Mouse (Mus musculus): Measurements from ENCODE around the gene 9530053A07Rik. TPM values are rescaled to one million over a fixed set of nuclear protein-coding genes. Genes with fewer than 3 reads are reported as not detected.
"Not testable (repeated sequence)": the region's sequence is repeated elsewhere in the genome, so short reads cannot be mapped to it uniquely, and the experiment has no call there.

The 9530053A07Rik gene
- polyA plus RNA-seq, 1 experiment from 2014 or later: not detected

GRCm38 (mm10) chr7:28114648-28115047, 14.6 kb upstream of the 9530053A07Rik start:
- H3K4me2 ChIP-seq (replicated peaks; ENCODE audit: low read depth, low read length): no peak overlapping the region
- WGBS: 88% methylated on average over 2 of the region's 2 CpGs
- no peaks in the 10 kb centered on the region for H3K9me3 ChIP-seq (ENCODE audit: control insufficient read depth, low read length)
- no peak overlapping the region for H3K27ac ChIP-seq (ENCODE audit: low read depth, low read length)
- no peaks in the 10 kb centered on the region for H3K4me1 ChIP-seq (ENCODE audit: control insufficient read depth, insufficient read depth, low read length)
- H3K9ac ChIP-seq (ENCODE audit: low read depth, low read length): no peak overlapping the region
- no peak overlapping the region for H3K4me3 ChIP-seq (ENCODE audit: low read length)
- ATAC-seq (ENCODE audit: low FRiP score, low TSS enrichment): no peak
- H3K36me3 ChIP-seq (ENCODE audit: control insufficient read depth, insufficient read depth, low read length): no peaks in the 10 kb centered on the region
- no peaks in the 10 kb centered on the region for H3K27me3 ChIP-seq (ENCODE audit: control insufficient read depth, insufficient read depth, low read length)

- Histone ChIP-seq H3K9ac (ENCODE audit: low read depth, low read length) (no peak overlapping the region), H3K4me1 (ENCODE audit: control insufficient read depth, insufficient read depth, low read length) (no peaks in the 10 kb centered on the region), H3K4me2 (replicated peaks; ENCODE audit: low read depth, low read length) (no peak overlapping the region), H3K4me3 (ENCODE audit: low read length) (no peak overlapping the region), H3K9me3 (ENCODE audit: control insufficient read depth, low read length) (no peaks in the 10 kb centered on the region), H3K36me3 (ENCODE audit: control insufficient read depth, insufficient read depth, low read length) (no peaks in the 10 kb centered on the region), H3K27me3 (ENCODE audit: control insufficient read depth, insufficient read depth, low read length) (no peaks in the 10 kb centered on the region), H3K27ac (ENCODE audit: low read depth, low read length) (no peak overlapping the region)
- ATAC-seq (ENCODE audit: low FRiP score, low TSS enrichment): no peak
- WGBS: 60% methylated on average over 5 of the region's 5 CpGs
Measured at GRCm38 (mm10) chr7:28137613-28138012, 8.3 kb downstream of the 9530053A07Rik start.

- 26% methylated on average over 3 of the region's 3 CpGs for WGBS
- H3K27me3 ChIP-seq (ENCODE audit: control insufficient read depth, insufficient read depth, low read length): no peaks in the 10 kb centered on the region
- no peak overlapping the region for H3K27ac ChIP-seq (ENCODE audit: low read depth, low read length)
- H3K4me1 ChIP-seq (ENCODE audit: control insufficient read depth, insufficient read depth, low read length): no peaks in the 10 kb centered on the region
- peak; percentile 55; the same call in 1 of the 2 replicates for ATAC-seq (ENCODE audit: low FRiP score, low TSS enrichment)
- H3K4me2 ChIP-seq (replicated peaks; ENCODE audit: low read depth, low read length): no peak overlapping the region
- no peaks in the 10 kb centered on the region for H3K36me3 ChIP-seq (ENCODE audit: control insufficient read depth, insufficient read depth, low read length)
- peaks cover 5% of the 10 kb centered on the region; the same call in 1 of the 2 replicates for H3K9me3 ChIP-seq (ENCODE audit: control insufficient read depth, low read length)
- H3K4me3 ChIP-seq (ENCODE audit: low read length): no peak overlapping the region
- no peak overlapping the region for H3K9ac ChIP-seq (ENCODE audit: low read depth, low read length)
Measured at GRCm38 (mm10) chr7:28148263-28148662, 19.0 kb downstream of the 9530053A07Rik start.

- Histone ChIP-seq H3K4me3 (ENCODE audit: low read length) (no peak overlapping the region), H3K36me3 (ENCODE audit: control insufficient read depth, insufficient read depth, low read length) (no peaks in the 10 kb centered on the region), H3K4me2 (replicated peaks; ENCODE audit: low read depth, low read length) (no peak overlapping the region), H3K27me3 (ENCODE audit: control insufficient read depth, insufficient read depth, low read length) (no peaks in the 10 kb centered on the region), H3K4me1 (ENCODE audit: control insufficient read depth, insufficient read depth, low read length) (no peaks in the 10 kb centered on the region), H3K9ac (ENCODE audit: low read depth, low read length) (no peak overlapping the region), H3K9me3 (ENCODE audit: control insufficient read depth, low read length) (no peaks in the 10 kb centered on the region), H3K27ac (ENCODE audit: low read depth, low read length) (no peak overlapping the region)
- 85% methylated on average over 1 of the region's 1 CpGs for WGBS
- ATAC-seq (ENCODE audit: low FRiP score, low TSS enrichment): no peak
Measured at GRCm38 (mm10) chr7:28149841-28150240, 20.6 kb downstream of the 9530053A07Rik start.

- WGBS: 19% methylated on average over 13 of the region's 13 CpGs
- no peaks in the 10 kb centered on the region for H3K27me3 ChIP-seq (ENCODE audit: control insufficient read depth, insufficient read depth, low read length)
- no peak overlapping the region for H3K27ac ChIP-seq (ENCODE audit: low read depth, low read length)
- H3K9ac ChIP-seq (ENCODE audit: low read depth, low read length): no peak overlapping the region
- H3K36me3 ChIP-seq (ENCODE audit: control insufficient read depth, insufficient read depth, low read length): no peaks in the 10 kb centered on the region
- H3K9me3 ChIP-seq (ENCODE audit: control insufficient read depth, low read length): no peaks in the 10 kb centered on the region
- no peak overlapping the region for H3K4me2 ChIP-seq (replicated peaks; ENCODE audit: low read depth, low read length)
- H3K4me3 ChIP-seq (ENCODE audit: low read length): no peak overlapping the region
- no peak for ATAC-seq (ENCODE audit: low FRiP score, low TSS enrichment)
- H3K4me1 ChIP-seq (ENCODE audit: control insufficient read depth, insufficient read depth, low read length): no peaks in the 10 kb centered on the region
Measured at GRCm38 (mm10) chr7:28151584-28152221, 22.4 kb downstream of the 9530053A07Rik start.

- H3K4me3 ChIP-seq (ENCODE audit: low read length); H3K27ac ChIP-seq (ENCODE audit: low read depth, low read length); H3K4me1 ChIP-seq (ENCODE audit: control insufficient read depth, insufficient read depth, low read length); ATAC-seq (ENCODE audit: low FRiP score, low TSS enrichment); H3K4me2 ChIP-seq (replicated peaks; ENCODE audit: low read depth, low read length); H3K36me3 ChIP-seq (ENCODE audit: control insufficient read depth, insufficient read depth, low read length); H3K9ac ChIP-seq (ENCODE audit: low read depth, low read length); H3K9me3 ChIP-seq (ENCODE audit: control insufficient read depth, low read length); H3K27me3 ChIP-seq (ENCODE audit: control insufficient read depth, insufficient read depth, low read length): not testable (repeated sequence)
- WGBS: 47% methylated on average over 5 of the region's 5 CpGs
Measured at GRCm38 (mm10) chr7:28153595-28153994, 24.3 kb downstream of the 9530053A07Rik start.

- no peaks in the 10 kb centered on the region for H3K9me3 ChIP-seq (ENCODE audit: control insufficient read depth, low read length)
- H3K4me2 ChIP-seq (replicated peaks; ENCODE audit: low read depth, low read length): no peak overlapping the region
- H3K4me1 ChIP-seq (ENCODE audit: control insufficient read depth, insufficient read depth, low read length): no peaks in the 10 kb centered on the region
- H3K36me3 ChIP-seq (ENCODE audit: control insufficient read depth, insufficient read depth, low read length): no peaks in the 10 kb centered on the region
- no peak for ATAC-seq (ENCODE audit: low FRiP score, low TSS enrichment)
- H3K27ac ChIP-seq (ENCODE audit: low read depth, low read length): no peak overlapping the region
- H3K9ac ChIP-seq (ENCODE audit: low read depth, low read length): no peak overlapping the region
- no peak overlapping the region for H3K4me3 ChIP-seq (ENCODE audit: low read length)
- H3K27me3 ChIP-seq (ENCODE audit: control insufficient read depth, insufficient read depth, low read length): no peaks in the 10 kb centered on the region
- WGBS: 47% methylated on average over 6 of the region's 6 CpGs
Measured at GRCm38 (mm10) chr7:28159292-28159691, 30.0 kb downstream of the 9530053A07Rik start.

GRCm38 (mm10) chr7:28159893-28160292, 30.6 kb downstream of the 9530053A07Rik start:
- Histone ChIP-seq H3K4me1 (ENCODE audit: control insufficient read depth, insufficient read depth, low read length) (no peaks in the 10 kb centered on the region), H3K4me2 (replicated peaks; ENCODE audit: low read depth, low read length) (no peak overlapping the region), H3K36me3 (ENCODE audit: control insufficient read depth, insufficient read depth, low read length) (no peaks in the 10 kb centered on the region), H3K9ac (ENCODE audit: low read depth, low read length) (no peak overlapping the region), H3K4me3 (ENCODE audit: low read length) (no peak overlapping the region), H3K27ac (ENCODE audit: low read depth, low read length) (no peak overlapping the region), H3K9me3 (ENCODE audit: control insufficient read depth, low read length) (no peaks in the 10 kb centered on the region), H3K27me3 (ENCODE audit: control insufficient read depth, insufficient read depth, low read length) (no peaks in the 10 kb centered on the region)
- no peak for ATAC-seq (ENCODE audit: low FRiP score, low TSS enrichment)
- WGBS: 85% methylated on average over 3 of the region's 3 CpGs

- Histone ChIP-seq H3K27me3 (ENCODE audit: control insufficient read depth, insufficient read depth, low read length) (no peaks in the 10 kb centered on the region), H3K4me1 (ENCODE audit: control insufficient read depth, insufficient read depth, low read length) (no peaks in the 10 kb centered on the region), H3K36me3 (ENCODE audit: control insufficient read depth, insufficient read depth, low read length) (no peaks in the 10 kb centered on the region)
Measured at GRCm38 (mm10) chr7:28161163-28161749, 32.0 kb downstream of the 9530053A07Rik start.

More at GRCm38 (mm10) chr7:28161163-28161749, 32.0 kb downstream of the 9530053A07Rik start:
- H3K4me2 ChIP-seq (replicated peaks; ENCODE audit: low read depth, low read length): no peak overlapping the region
- H3K9me3 ChIP-seq (ENCODE audit: control insufficient read depth, low read length): no peaks in the 10 kb centered on the region
- no peak overlapping the region for H3K27ac ChIP-seq (ENCODE audit: low read depth, low read length)
- H3K4me3 ChIP-seq (ENCODE audit: low read length): no peak overlapping the region
- 43% methylated on average over 9 of the region's 9 CpGs for WGBS
- no peak for ATAC-seq (ENCODE audit: low FRiP score, low TSS enrichment)
- H3K9ac ChIP-seq (ENCODE audit: low read depth, low read length): no peak overlapping the region

All from kidney, embryonic 14.5 days (tissue).